Mouse (Mus musculus): ENCODE results near the gene Socs7. TPM values are rescaled to one million over a fixed set of nuclear protein-coding genes. Genes with fewer than 3 reads are reported as not detected.

Socs7 gene
- 1.8 and 1.9 TPM in 2 replicates for polyA plus RNA-seq (2015; fragmentation: Nextera tagmentation; extraction: Ambion mirVana)

GRCm38 (mm10) chr11:97361948-97362648 lies at the start of gene Socs7:
TSS of gene Socs7 (plus strand) at chr11:97362551.

GRCm38 (mm10) chr11:97315504-97316503 lies 46.5 kb upstream of the Socs7 start, which contains the start of gene Mrpl45:
TSS of gene Mrpl45 (plus strand) at chr11:97315716.

GRCm38 (mm10) chr11:97352027-97352684 lies 10.2 kb upstream of the Socs7 start, which contains the start of gene Gpr179:
TSS of gene Gpr179 (minus strand) at chr11:97352077.

GRCm38 (mm10) chr11:97415330-97415711 lies 53.0 kb downstream of the Socs7 start, which contains the start of gene Arhgap23:
TSS of gene Arhgap23 (plus strand) at chr11:97415533.

Other genes starting within 250 kb of the Socs7 start
- 0.41 and 0.92 TPM in 2 replicates for gene Tbx21, start 247.2 kb upstream of the Socs7 start, polyA plus RNA-seq (2015; fragmentation: Nextera tagmentation; extraction: Ambion mirVana)
- 3.0 and 4.4 TPM in 2 replicates for gene Tbkbp1, start 211.1 kb upstream of the Socs7 start, polyA plus RNA-seq (2015; fragmentation: Nextera tagmentation; extraction: Ambion mirVana)
- 27.6 and 28.1 TPM in 2 replicates for gene Kpnb1, start 174.7 kb upstream of the Socs7 start, polyA plus RNA-seq (2015; fragmentation: Nextera tagmentation; extraction: Ambion mirVana)
- gene Npepps, start 81.9 kb upstream of the Socs7 start, polyA plus RNA-seq (2015; fragmentation: Nextera tagmentation; extraction: Ambion mirVana), result 26.6 and 32.3 TPM in 2 replicates
- 24.8 TPM in 2 replicates for gene Mrpl45, start 46.8 kb upstream of the Socs7 start, polyA plus RNA-seq (2015; fragmentation: Nextera tagmentation; extraction: Ambion mirVana)
- gene Gpr179, start 10.5 kb upstream of the Socs7 start, polyA plus RNA-seq (2015; fragmentation: Nextera tagmentation; extraction: Ambion mirVana), result 0.04 and 0.05 TPM in 2 replicates
- 14.7 and 15.7 TPM in 2 replicates for gene Arhgap23, start 53.0 kb downstream of the Socs7 start, polyA plus RNA-seq (2015; fragmentation: Nextera tagmentation; extraction: Ambion mirVana)
- 1.8 and 2.1 TPM in 2 replicates for gene 4933428G20Rik, start 137.8 kb downstream of the Socs7 start, polyA plus RNA-seq (2015; fragmentation: Nextera tagmentation; extraction: Ambion mirVana)
- gene Srcin1, start 213.6 kb downstream of the Socs7 start, polyA plus RNA-seq (2015; fragmentation: Nextera tagmentation; extraction: Ambion mirVana), result 0.05 and 0.06 TPM in 2 replicates

Data from spleen, postnatal 0 days (tissue).